Mouse (Mus musculus): ENCODE results near the gene Gm44965. TPM values are rescaled to one million over a fixed set of nuclear protein-coding genes. Genes with fewer than 3 reads are reported as not detected.

Gene Gm44965
- polyA plus RNA-seq (2011; ENCODE audit: insufficient read depth, insufficient read length, low replicate concordance, missing spikeins): not detected in 2 replicates

GRCm38 (mm10) chr6:48593158-48594042 is at the start of gene Gm44965, which contains the start of gene Repin1:
TSS of gene Gm44965 (plus strand) at chr6:48593941.
TSS of gene Repin1 (plus strand) at chr6:48593883.
- TF ChIP-seq POLR2A (IDR thresholded peaks at IDR 0.05; ENCODE audit: borderline replicate concordance, control insufficient read depth, low read depth, low read length) (peak; percentile 20; the same call in 1 of the 2 replicates), CTCF (IDR thresholded peaks at IDR 0.05; ENCODE audit: control insufficient read depth, insufficient read depth, low read length) (no peak; the same call in 1 of the 2 replicates)
- Histone ChIP-seq H3K27ac (ENCODE audit: control insufficient read depth, insufficient read depth, low read depth, low read length, poor library complexity) (peak within 1 kb of the TSS; percentile 64), H3K4me3 (replicated peaks; ENCODE audit: control insufficient read depth, low read depth, low read length) (peak within 1 kb of the TSS; percentile 86), H3K4me1 (ENCODE audit: control insufficient read depth, insufficient read depth, low read length) (no peaks in the 10 kb centered on the region; the same call in none of the 2 replicates)
- 2% methylated on average over 45 of the region's 45 CpGs for WGBS

GRCm38 (mm10) chr6:48545251-48545650 is 48.5 kb upstream of the Gm44965 start:
- no peaks in the 10 kb centered on the region; the same call in 1 of the 2 replicates for H3K4me1 ChIP-seq (ENCODE audit: control insufficient read depth, insufficient read depth, low read length)
- 77% methylated on average over 5 of the region's 5 CpGs for WGBS
- TF ChIP-seq CTCF (IDR thresholded peaks at IDR 0.05; ENCODE audit: control insufficient read depth, insufficient read depth, low read length) (no peak), POLR2A (IDR thresholded peaks at IDR 0.05; ENCODE audit: borderline replicate concordance, control insufficient read depth, low read depth, low read length) (no peak)
- no peak overlapping the region for H3K4me3 ChIP-seq (replicated peaks; ENCODE audit: control insufficient read depth, low read depth, low read length)
- H3K27ac ChIP-seq (ENCODE audit: control insufficient read depth, insufficient read depth, low read depth, low read length, poor library complexity): no peak overlapping the region

- TF ChIP-seq CTCF (IDR thresholded peaks at IDR 0.05; ENCODE audit: control insufficient read depth, insufficient read depth, low read length) (0 out of 2 replicates have a peak, but pooled peaks have one; percentile 12), POLR2A (IDR thresholded peaks at IDR 0.05; ENCODE audit: borderline replicate concordance, control insufficient read depth, low read depth, low read length) (no peak)
- H3K4me3 ChIP-seq (replicated peaks; ENCODE audit: control insufficient read depth, low read depth, low read length): no peak overlapping the region
- no peaks in the 10 kb centered on the region; the same call in 1 of the 2 replicates for H3K4me1 ChIP-seq (ENCODE audit: control insufficient read depth, insufficient read depth, low read length)
- H3K27ac ChIP-seq (ENCODE audit: control insufficient read depth, insufficient read depth, low read depth, low read length, poor library complexity): no peak overlapping the region
- WGBS: 6% methylated on average over 1 of the region's 1 CpGs
Observed at GRCm38 (mm10) chr6:48546271-48546670, 47.5 kb upstream of the Gm44965 start.

- TF ChIP-seq CTCF (IDR thresholded peaks at IDR 0.05; ENCODE audit: control insufficient read depth, insufficient read depth, low read length): no peak
- no peak for TF ChIP-seq POLR2A (IDR thresholded peaks at IDR 0.05; ENCODE audit: borderline replicate concordance, control insufficient read depth, low read depth, low read length)
- Histone ChIP-seq H3K4me1 (ENCODE audit: control insufficient read depth, insufficient read depth, low read length) (no peaks in the 10 kb centered on the region; the same call in 1 of the 2 replicates), H3K4me3 (replicated peaks; ENCODE audit: control insufficient read depth, low read depth, low read length) (no peak overlapping the region), H3K27ac (ENCODE audit: control insufficient read depth, insufficient read depth, low read depth, low read length, poor library complexity) (no peak overlapping the region)
- WGBS: 73% methylated on average over 4 of the region's 4 CpGs
Observed at GRCm38 (mm10) chr6:48546858-48547257, 46.9 kb upstream of the Gm44965 start.

DNA sequence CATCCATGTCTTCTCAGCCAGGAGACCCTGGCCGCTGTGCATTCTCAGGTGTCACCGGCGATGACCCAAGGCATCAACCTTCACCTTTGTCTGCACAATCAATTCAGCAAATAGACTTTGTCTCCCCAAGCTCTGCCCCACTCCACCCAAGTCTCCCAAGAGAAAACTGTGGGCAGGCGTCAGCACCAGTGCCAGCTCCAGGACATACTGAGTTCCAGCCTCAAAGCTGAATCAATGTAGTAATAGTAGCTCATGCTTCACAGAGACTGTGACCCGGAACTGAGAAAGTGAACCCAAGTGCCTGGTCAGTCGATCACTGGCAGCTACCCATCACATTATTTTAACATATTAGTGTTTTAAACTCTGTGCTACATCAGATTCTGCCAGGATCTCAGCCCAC is 45.4 kb upstream of the Gm44965 start:
- Histone ChIP-seq H3K27ac (ENCODE audit: control insufficient read depth, insufficient read depth, low read depth, low read length, poor library complexity) (no peak overlapping the region), H3K4me3 (replicated peaks; ENCODE audit: control insufficient read depth, low read depth, low read length) (no peak overlapping the region), H3K4me1 (ENCODE audit: control insufficient read depth, insufficient read depth, low read length) (no peaks in the 10 kb centered on the region)
- TF ChIP-seq POLR2A (IDR thresholded peaks at IDR 0.05; ENCODE audit: borderline replicate concordance, control insufficient read depth, low read depth, low read length): no peak
- TF ChIP-seq CTCF (IDR thresholded peaks at IDR 0.05; ENCODE audit: control insufficient read depth, insufficient read depth, low read length): no peak
- WGBS: 80% methylated on average over 6 of the region's 6 CpGs

- no peak overlapping the region for H3K4me3 ChIP-seq (replicated peaks; ENCODE audit: control insufficient read depth, low read depth, low read length)
- H3K4me1 ChIP-seq (ENCODE audit: control insufficient read depth, insufficient read depth, low read length): no peaks in the 10 kb centered on the region
- 80% methylated on average over 4 of the region's 4 CpGs for WGBS
- no peak for TF ChIP-seq POLR2A (IDR thresholded peaks at IDR 0.05; ENCODE audit: borderline replicate concordance, control insufficient read depth, low read depth, low read length)
- no peak for TF ChIP-seq CTCF (IDR thresholded peaks at IDR 0.05; ENCODE audit: control insufficient read depth, insufficient read depth, low read length)
- no peak overlapping the region for H3K27ac ChIP-seq (ENCODE audit: control insufficient read depth, insufficient read depth, low read depth, low read length, poor library complexity)
Observed at GRCm38 (mm10) chr6:48552918-48553317, 40.8 kb upstream of the Gm44965 start.

GRCm38 (mm10) chr6:48553819-48554218 is 39.9 kb upstream of the Gm44965 start:
- Histone ChIP-seq H3K4me1 (ENCODE audit: control insufficient read depth, insufficient read depth, low read length) (no peaks in the 10 kb centered on the region), H3K4me3 (replicated peaks; ENCODE audit: control insufficient read depth, low read depth, low read length) (no peak overlapping the region), H3K27ac (ENCODE audit: control insufficient read depth, insufficient read depth, low read depth, low read length, poor library complexity) (peak overlapping the region; percentile 92; the same call in 1 of the 2 replicates)
- 92% methylated on average over 4 of the region's 4 CpGs for WGBS
- TF ChIP-seq CTCF (IDR thresholded peaks at IDR 0.05; ENCODE audit: control insufficient read depth, insufficient read depth, low read length) (no peak), POLR2A (IDR thresholded peaks at IDR 0.05; ENCODE audit: borderline replicate concordance, control insufficient read depth, low read depth, low read length) (no peak)

All from bone marrow, adult 2 months (tissue).